Mouse (Mus musculus) CH12.LX (cell line): ENCODE data around the gene Tmem88b. TPM values are rescaled to one million over a fixed set of nuclear protein-coding genes. Genes with fewer than 3 reads are reported as not detected.

Experiments used
- DNase-seq: peaks from one replicate; pipeline ENCODE4 v3.0.0-alpha.2; 2013; ENCODE audit errors: extremely low read depth
- H3K27ac ChIP-seq: 2 replicates; pipeline ENCODE4 v1.5.1; 2012; ENCODE audit warnings: low read depth, mild to moderate bottlenecking, control low read depth, moderate library complexity; ENCODE audit not compliant: insufficient read depth
- H3K27me3 ChIP-seq: replicated peaks from 2 replicates; pipeline ENCODE3; 2012; ENCODE audit warnings: inconsistent platforms
- H3K36me3 ChIP-seq, 2 experiments: replicated peaks in 1 of 2; 2 replicates each; pipeline versions ENCODE3 to v1.6.1; 2012; ENCODE audit warnings: inconsistent platforms in 1 of 2, low read length in 1 of 2, mild to moderate bottlenecking in 1 of 2, mixed read lengths in 1 of 2, moderate library complexity in 1 of 2; ENCODE audit not compliant: control insufficient read depth in 1 of 2, insufficient read depth in 1 of 2
- H3K4me1 ChIP-seq, 2 experiments: 2 replicates each; pipeline ENCODE4 v1.6.1; 2012; ENCODE audit warnings: inconsistent platforms in 1 of 2, moderate library complexity in 1 of 2; ENCODE audit not compliant: insufficient read depth in 2 of 2, control insufficient read depth in 1 of 2
- H3K4me2 ChIP-seq: 2 replicates; pipeline ENCODE4 v1.6.1; 2012; ENCODE audit warnings: low read depth, mild to moderate bottlenecking, control low read depth; ENCODE audit not compliant: poor library complexity, insufficient read depth, severe bottlenecking
- H3K4me3 ChIP-seq, 3 experiments: fragments of 150-350 bp in 1 of 3; sonication (generic) in 1 of 3; replicated peaks in 1 of 3; 2 replicates each; pipeline versions ENCODE3 to v1.5.1; 2011 to 2012; ENCODE audit warnings: low read depth in 2 of 3, low read length in 2 of 3, mild to moderate bottlenecking in 2 of 3, moderate library complexity in 2 of 3, control low read depth in 1 of 3, improper control_type of control experiment in 1 of 3, inconsistent platforms in 1 of 3, mixed read lengths in 1 of 3; ENCODE audit not compliant: poor library complexity in 1 of 3
- H3K79me2 ChIP-seq: replicated peaks from 2 replicates; pipeline ENCODE4 v1.6.1; 2012; ENCODE audit warnings: mild to moderate bottlenecking, moderate library complexity; ENCODE audit not compliant: control insufficient read depth, poor library complexity, insufficient read depth, severe bottlenecking; ENCODE audit errors: extremely low read depth
- H3K9ac ChIP-seq: 2 replicates; pipeline ENCODE4 v1.6.1; 2012; ENCODE audit warnings: low read depth, mild to moderate bottlenecking, control low read depth, moderate library complexity; ENCODE audit not compliant: insufficient read depth
- H3K9me3 ChIP-seq: replicated peaks from 2 replicates; pipeline ENCODE3; 2012; ENCODE audit warnings: low read length, inconsistent platforms, mixed read lengths
- CHD2 ChIP-seq: IDR thresholded peaks from 2 replicates; pipeline ENCODE4 v1.6.1; 2011; ENCODE audit warnings: low read length, improper control_type of control experiment
- E2F4 ChIP-seq: IDR thresholded peaks from 2 replicates; pipeline ENCODE4 v1.6.1; 2011; ENCODE audit warnings: low read depth, low read length, improper control_type of control experiment; ENCODE audit not compliant: insufficient replicate concordance
- ELF1 ChIP-seq: IDR thresholded peaks from 2 replicates; pipeline ENCODE4 v1.6.1; 2014; ENCODE audit warnings: low read depth, mild to moderate bottlenecking, inconsistent platforms, low read length, improper control_type of control experiment
- EP300 ChIP-seq: IDR thresholded peaks from 2 replicates; pipeline ENCODE4 v1.6.1; 2011; ENCODE audit warnings: low read length, improper control_type of control experiment
- GABPA ChIP-seq: IDR thresholded peaks from 2 replicates; pipeline ENCODE4 v1.6.1; 2012; ENCODE audit warnings: low read depth, low read length, improper control_type of control experiment, inconsistent platforms; ENCODE audit not compliant: insufficient replicate concordance
- HCFC1 ChIP-seq: IDR thresholded peaks from 2 replicates; pipeline ENCODE4 v1.6.1; 2012; ENCODE audit warnings: low read depth, mild to moderate bottlenecking, inconsistent platforms, low read length, improper control_type of control experiment
- IRF4 ChIP-seq: IDR thresholded peaks from 2 replicates; pipeline ENCODE4 v1.6.1; 2014; ENCODE audit warnings: low read depth, mild to moderate bottlenecking, inconsistent platforms, low read length, improper control_type of control experiment
- MAX ChIP-seq: IDR thresholded peaks from 2 replicates; pipeline ENCODE4 v1.6.1; 2011; ENCODE audit warnings: low read length, improper control_type of control experiment
- MAZ ChIP-seq: IDR thresholded peaks from 2 replicates; pipeline ENCODE4 v1.6.1; 2012; ENCODE audit warnings: low read depth, mild to moderate bottlenecking, inconsistent platforms, low read length, improper control_type of control experiment, moderate library complexity
- MEF2A ChIP-seq: IDR thresholded peaks from 2 replicates; pipeline ENCODE4 v1.6.1; 2014; ENCODE audit warnings: low read depth, mild to moderate bottlenecking, inconsistent platforms, low read length, improper control_type of control experiment, borderline replicate concordance
- POLR2A ChIP-seq: IDR thresholded peaks from 2 replicates; pipeline ENCODE4 v1.6.1; 2011; ENCODE audit warnings: low read depth, mild to moderate bottlenecking, improper control_type of control experiment, low read length
- POLR2AphosphoS2 ChIP-seq: IDR thresholded peaks from 2 replicates; pipeline ENCODE4 v1.6.1; 2011; ENCODE audit warnings: low read depth, low read length, improper control_type of control experiment
- RAD21 ChIP-seq: IDR thresholded peaks from 2 replicates; pipeline ENCODE4 v1.6.1; 2011; ENCODE audit warnings: low read depth, mild to moderate bottlenecking, low read length, improper control_type of control experiment, moderate library complexity
- SMC3 ChIP-seq: IDR thresholded peaks from 2 replicates; pipeline ENCODE4 v1.6.1; 2011; ENCODE audit warnings: low read depth, low read length, improper control_type of control experiment
- TCF12 ChIP-seq: IDR thresholded peaks from 2 replicates; pipeline ENCODE4 v1.6.1; 2014; ENCODE audit warnings: low read depth, mild to moderate bottlenecking, inconsistent platforms, low read length, improper control_type of control experiment
- USF1 ChIP-seq: IDR thresholded peaks from 2 replicates; pipeline ENCODE4 v1.6.1; 2014; ENCODE audit warnings: low read depth, mild to moderate bottlenecking, inconsistent platforms, low read length, improper control_type of control experiment
- ZMIZ1 ChIP-seq: IDR thresholded peaks from 2 replicates; pipeline ENCODE4 v1.6.1; 2012; ENCODE audit warnings: low read depth, mild to moderate bottlenecking, inconsistent platforms, low read length, improper control_type of control experiment
- dilution Hi-C: fragments of 300-500 bp; cut with MboI; formaldehyde crosslinking; loops from 2 replicates; pipeline ENCODE4 v1.14.3; 2020; ENCODE audit warnings: low sequenced_read_pairs; ENCODE audit not compliant: extremely low pct_unique_long_range_greater_than_20kb, extremely low pct_ligation_motif_present
- in situ Hi-C: fragments of 300-500 bp; cut with MboI; formaldehyde crosslinking; loops from 3 replicates; pipeline ENCODE4 v1.14.3; 2019; ENCODE audit warnings: low sequenced_read_pairs, low pct_ligation_motif_present, low pct_unique_long_range_greater_than_20kb, mixed read lengths
- polyA plus RNA-seq: library from polyadenylated mRNA; unstranded; fragments of >175 nt; gene quantifications from 2 replicates; pipeline ENCODE4 v1.2.1, GENCODE M21; 2012; ENCODE audit warnings: low read depth; ENCODE audit not compliant: insufficient read length
- total RNA-seq, 2 experiments: library from RNA; depleted of rRNA; stranded (reverse); fragments of 300-350 nt in 1 of 2; fragments of >200 nt in 1 of 2; gene quantifications; 2 replicates each; pipeline ENCODE4 v1.2.3; 2012 to 2014

Tmem88b gene
- total and polyA plus RNA-seq, 3 experiments, result 0.04 TPM; not detected in 2

GRCm38 (mm10) chr4:155832321-155832720 lies 46.6 kb upstream of the Tmem88b start:
- Histone ChIP-seq H3K9me3 (no peaks in the 10 kb centered on the region), H3K79me2 (peaks cover 20% of the 10 kb centered on the region), H3K4me3 (peak overlapping the region; percentile 80 to 90 (median 88)), H3K9ac (peak overlapping the region; percentile 83), H3K27me3 (no peaks in the 10 kb centered on the region), H3K4me1 (peaks cover 7 to 29% of the 10 kb centered on the region in 2 experiments), H3K4me2 (peak overlapping the region; percentile 52), H3K36me3 (peaks cover 6 to 45% of the 10 kb centered on the region in 2 experiments), H3K27ac (no peak overlapping the region)
- no peak for DNase-seq
- dilution Hi-C loops (no loop called here), in situ Hi-C loops (loop anchor here (10.0 kb wide), 1 partner anchor 112 kb away; the partner anchor contains the start of gene Ube2j2)
- TF ChIP-seq MEF2A (no peak), SMC3 (no peak), MAZ (no peak), GABPA (no peak)

- peaks cover 20% of the 10 kb centered on the region for H3K79me2 ChIP-seq
- H3K27me3 ChIP-seq, result no peaks in the 10 kb centered on the region
- peak overlapping the region; percentile 83 for H3K9ac ChIP-seq
- in situ Hi-C loops (loop anchor here (10.0 kb wide), 1 partner anchor 113 kb away; the partner anchor contains the start of gene Ube2j2), dilution Hi-C loops (no loop called here)
- peak overlapping the region; percentile 48 for H3K27ac ChIP-seq
- no peak for DNase-seq
- H3K9me3 ChIP-seq, result no peaks in the 10 kb centered on the region
- peak overlapping the region; percentile 80 to 90 (median 88) for H3K4me3 ChIP-seq
- H3K4me1 ChIP-seq, result peaks cover 7 to 29% of the 10 kb centered on the region in 2 experiments
- H3K36me3 ChIP-seq, result peaks cover 9 to 50% of the 10 kb centered on the region in 2 experiments
- TF ChIP-seq RAD21, result no peak
- no peak for TF ChIP-seq ZMIZ1
- TF ChIP-seq MEF2A, result no peak
- TF ChIP-seq E2F4, result no peak
- TF ChIP-seq EP300, result no peak
- no peak for TF ChIP-seq USF1
- no peak for TF ChIP-seq POLR2A
- no peak for TF ChIP-seq GABPA
- no peak for TF ChIP-seq HCFC1
- TF ChIP-seq TCF12, result no peak
- TF ChIP-seq IRF4, result no peak
- TF ChIP-seq POLR2AphosphoS2, result no peak
- TF ChIP-seq CHD2, result no peak
- no peak for TF ChIP-seq MAX
- no peak for TF ChIP-seq ELF1
- TF ChIP-seq, all 38 proteins: peak for 0
- H3K4me2 ChIP-seq, result peak overlapping the region; percentile 52; the same call in 1 of the 2 replicates
Observed at GRCm38 (mm10) chr4:155831831-155832230, 46.2 kb upstream of the Tmem88b start.
